Mouse (Mus musculus): ENCODE data around the gene Paqr7.
"Not testable (repeated sequence)": the region's sequence is repeated elsewhere in the genome, so short reads cannot be mapped to it uniquely, and the experiment has no call there.

The Paqr7 gene

GRCm38 (mm10) chr4:134498983-134499382 is 2.5 kb downstream of the Paqr7 start:
- in situ Hi-C loops (cut with MboI, MseI), result not testable (repeated sequence)

- in situ Hi-C loops (cut with MboI, MseI), result no loop called here
Observed at GRCm38 (mm10) chr4:134501095-134501494, 4.6 kb downstream of the Paqr7 start.

GRCm38 (mm10) chr4:134503686-134504357 is 7.3 kb downstream of the Paqr7 start:
- in situ Hi-C loops (cut with MboI, MseI), result no loop called here

- in situ Hi-C loops (cut with MboI, MseI), result no loop called here
Observed at GRCm38 (mm10) chr4:134505303-134505789, 8.8 kb downstream of the Paqr7 start.

- in situ Hi-C loops (cut with MboI, MseI), result no loop called here
Observed at GRCm38 (mm10) chr4:134505966-134506594, 9.6 kb downstream of the Paqr7 start.

- in situ Hi-C loops (cut with MboI, MseI), result no loop called here
Observed at GRCm38 (mm10) chr4:134506713-134507112, 10.2 kb downstream of the Paqr7 start.

GRCm38 (mm10) chr4:134510396-134510795 is 13.9 kb downstream of the Paqr7 start:
- in situ Hi-C loops (cut with MboI, MseI), result no loop called here

GRCm38 (mm10) chr4:134510845-134511411 is 14.4 kb downstream of the Paqr7 start, which contains the start of gene Aunip:
Gene Aunip, plus strand, starts transcription at chr4:134510999.
- in situ Hi-C loops (cut with MboI, MseI), result no loop called here

- in situ Hi-C loops (cut with MboI, MseI), result no loop called here
Observed at GRCm38 (mm10) chr4:134511730-134512129, 15.2 kb downstream of the Paqr7 start.

GRCm38 (mm10) chr4:134512798-134513197 is 16.3 kb downstream of the Paqr7 start:
- in situ Hi-C loops (cut with MboI, MseI), result no loop called here

- in situ Hi-C loops (cut with MboI, MseI), result no loop called here
Observed at GRCm38 (mm10) chr4:134514309-134514930, 17.9 kb downstream of the Paqr7 start.

GRCm38 (mm10) chr4:134515614-134516013 is 19.1 kb downstream of the Paqr7 start:
- in situ Hi-C loops (cut with MboI, MseI), result no loop called here

- in situ Hi-C loops (cut with MboI, MseI), result no loop called here
Observed at GRCm38 (mm10) chr4:134516981-134517380, 20.5 kb downstream of the Paqr7 start.

- in situ Hi-C loops (cut with MboI, MseI), result no loop called here
Observed at GRCm38 (mm10) chr4:134517719-134518118, 21.2 kb downstream of the Paqr7 start.

GRCm38 (mm10) chr4:134518541-134518940 is 22.0 kb downstream of the Paqr7 start:
- in situ Hi-C loops (cut with MboI, MseI), result no loop called here

GRCm38 (mm10) chr4:134519281-134519680 is 22.8 kb downstream of the Paqr7 start:
- in situ Hi-C loops (cut with MboI, MseI), result no loop called here

- in situ Hi-C loops (cut with MboI, MseI), result no loop called here
Observed at GRCm38 (mm10) chr4:134523447-134523846, 26.9 kb downstream of the Paqr7 start.

GRCm38 (mm10) chr4:134525806-134526205 is 29.3 kb downstream of the Paqr7 start:
- in situ Hi-C loops (cut with MboI, MseI), result no loop called here

GRCm38 (mm10) chr4:134526220-134526619 is 29.7 kb downstream of the Paqr7 start:
- in situ Hi-C loops (cut with MboI, MseI), result no loop called here

- in situ Hi-C loops (cut with MboI, MseI), result no loop called here
Observed at GRCm38 (mm10) chr4:134532928-134533327, 36.4 kb downstream of the Paqr7 start.

GRCm38 (mm10) chr4:134533421-134533820 is 36.9 kb downstream of the Paqr7 start:
- in situ Hi-C loops (cut with MboI, MseI), result no loop called here

GRCm38 (mm10) chr4:134534124-134534886 is 37.8 kb downstream of the Paqr7 start:
- in situ Hi-C loops (cut with MboI, MseI), result no loop called here

All from T-helper 1 cell (primary cell).